Mouse (Mus musculus): ENCODE results near the gene Pip5k1c. TPM values are rescaled to one million over a fixed set of nuclear protein-coding genes. Genes with fewer than 3 reads are reported as not detected.

Gene Pip5k1c
- polyA plus RNA-seq, 1 experiment from 2014 or later = 147 TPM

GRCm38 (mm10) chr10:81364666-81365065 is 71.9 kb downstream of the Pip5k1c start:
- Histone ChIP-seq H3K27ac (ENCODE audit: low read length) (no peak overlapping the region), H3K4me1 (ENCODE audit: control insufficient read depth, insufficient read depth, low read length) (peaks cover 18% of the 10 kb centered on the region), H3K9me3 (replicated peaks; ENCODE audit: control insufficient read depth, low read length, poor library complexity, severe bottlenecking) (no peaks in the 10 kb centered on the region), H3K36me3 (ENCODE audit: control insufficient read depth, insufficient read depth, low read length) (peaks cover 22% of the 10 kb centered on the region), H3K9ac (ENCODE audit: low read depth, low read length) (no peak overlapping the region; the same call in 1 of the 2 replicates), H3K4me2 (ENCODE audit: low read length) (peak overlapping the region; percentile 43), H3K4me3 (ENCODE audit: low read depth, low read length) (peak overlapping the region; percentile 16; the same call in 1 of the 2 replicates), H3K27me3 (ENCODE audit: control insufficient read depth, insufficient read depth, low read depth, low read length) (no peaks in the 10 kb centered on the region; the same call in 1 of the 2 replicates)
- 11% methylated on average over 28 of the region's 28 CpGs for WGBS
- ATAC-seq = no peak

DNA sequence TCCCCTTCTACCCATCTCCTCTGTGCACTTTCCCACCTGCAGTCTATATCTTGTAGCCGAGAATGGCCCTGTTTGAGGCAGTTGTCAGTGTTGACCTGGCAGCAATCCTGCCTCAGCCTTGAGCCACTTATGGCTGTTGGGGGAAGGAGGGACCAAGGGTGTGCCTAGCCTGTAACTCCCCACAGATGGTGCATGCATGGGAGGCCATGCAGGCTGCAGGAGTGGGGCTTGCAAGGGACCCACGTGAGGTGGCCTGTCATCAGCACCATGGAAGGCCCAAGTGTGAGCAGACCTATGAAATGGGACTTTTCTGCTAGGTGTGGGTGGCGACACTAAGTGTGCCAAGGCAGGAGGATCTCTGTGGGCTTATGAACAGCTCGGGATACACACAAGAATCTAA is 72.3 kb downstream of the Pip5k1c start:
- Histone ChIP-seq H3K4me1 (ENCODE audit: control insufficient read depth, insufficient read depth, low read length) (peaks cover 18% of the 10 kb centered on the region), H3K36me3 (ENCODE audit: control insufficient read depth, insufficient read depth, low read length) (peaks cover 24% of the 10 kb centered on the region)
- no peak; the same call in 1 of the 2 replicates for ATAC-seq

DNA sequence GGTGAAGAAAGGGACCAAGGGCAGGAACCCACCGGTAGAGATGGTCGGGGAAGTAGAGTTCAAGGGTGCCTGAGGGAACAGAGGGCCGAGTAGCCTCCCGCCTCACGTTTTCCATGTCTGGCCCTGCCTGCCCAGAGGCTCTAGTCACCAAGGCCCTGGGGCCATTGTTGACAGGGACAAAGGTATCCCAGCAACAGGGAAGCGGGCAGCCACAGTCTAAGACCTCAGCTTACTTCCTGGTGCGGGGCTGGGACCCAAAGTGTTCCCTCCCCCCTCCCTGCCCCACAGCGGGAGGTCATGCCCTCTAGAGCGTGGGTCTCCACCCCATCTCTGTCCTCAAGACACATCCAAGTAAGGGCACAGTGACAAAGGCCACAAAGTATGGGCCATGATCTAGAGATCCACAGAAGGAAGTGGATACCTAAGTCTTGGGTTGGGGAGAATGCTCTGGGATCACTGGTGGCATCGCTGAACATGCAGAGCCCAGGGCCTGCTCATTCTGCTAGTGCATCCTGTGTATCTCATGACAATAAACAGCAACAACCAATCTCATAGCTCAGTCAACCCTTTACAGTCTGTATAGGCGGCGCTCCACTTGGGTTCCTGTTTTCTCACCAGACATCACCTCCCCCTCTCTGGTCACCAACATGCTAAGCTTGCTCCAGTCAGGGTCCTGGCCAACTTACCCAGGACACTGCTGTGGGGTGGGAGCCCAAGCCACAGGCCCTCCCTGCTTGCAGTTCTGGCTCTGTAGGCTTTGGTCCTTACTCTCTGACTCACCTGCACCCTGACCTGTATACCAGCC is 73.1 kb downstream of the Pip5k1c start, which contains the start of gene 4930404N11Rik:
TSS of gene 4930404N11Rik (minus strand) at position 145 of the 805 bp plus-strand sequence.
- WGBS = 19% methylated on average over 11 of the region's 12 CpGs
- Histone ChIP-seq H3K36me3 (ENCODE audit: control insufficient read depth, insufficient read depth, low read length) (peaks cover 31% of the 10 kb centered on the region), H3K9me3 (replicated peaks; ENCODE audit: control insufficient read depth, low read length, poor library complexity, severe bottlenecking) (no peaks in the 10 kb centered on the region), H3K4me2 (ENCODE audit: low read length) (peak within 1 kb of the TSS; percentile 43), H3K27me3 (ENCODE audit: control insufficient read depth, insufficient read depth, low read depth, low read length) (no peaks in the 10 kb centered on the region; the same call in 1 of the 2 replicates), H3K27ac (ENCODE audit: low read length) (no peak within 1 kb of the TSS), H3K4me3 (ENCODE audit: low read depth, low read length) (peak within 1 kb of the TSS; percentile 16; the same call in 1 of the 2 replicates), H3K4me1 (ENCODE audit: control insufficient read depth, insufficient read depth, low read length) (peaks cover 18% of the 10 kb centered on the region), H3K9ac (ENCODE audit: low read depth, low read length) (no peak within 1 kb of the TSS; the same call in 1 of the 2 replicates)
- no peak for ATAC-seq

More for the DNA sequence above, 72.3 kb downstream of the Pip5k1c start:
- Histone ChIP-seq H3K9me3 (replicated peaks; ENCODE audit: control insufficient read depth, low read length, poor library complexity, severe bottlenecking) (no peaks in the 10 kb centered on the region), H3K4me3 (ENCODE audit: low read depth, low read length) (no peak overlapping the region), H3K27ac (ENCODE audit: low read length) (no peak overlapping the region), H3K4me2 (ENCODE audit: low read length) (no peak overlapping the region), H3K9ac (ENCODE audit: low read depth, low read length) (no peak overlapping the region), H3K27me3 (ENCODE audit: control insufficient read depth, insufficient read depth, low read depth, low read length) (no peaks in the 10 kb centered on the region; the same call in 1 of the 2 replicates)
- 36% methylated on average over 4 of the region's 4 CpGs for WGBS

DNA sequence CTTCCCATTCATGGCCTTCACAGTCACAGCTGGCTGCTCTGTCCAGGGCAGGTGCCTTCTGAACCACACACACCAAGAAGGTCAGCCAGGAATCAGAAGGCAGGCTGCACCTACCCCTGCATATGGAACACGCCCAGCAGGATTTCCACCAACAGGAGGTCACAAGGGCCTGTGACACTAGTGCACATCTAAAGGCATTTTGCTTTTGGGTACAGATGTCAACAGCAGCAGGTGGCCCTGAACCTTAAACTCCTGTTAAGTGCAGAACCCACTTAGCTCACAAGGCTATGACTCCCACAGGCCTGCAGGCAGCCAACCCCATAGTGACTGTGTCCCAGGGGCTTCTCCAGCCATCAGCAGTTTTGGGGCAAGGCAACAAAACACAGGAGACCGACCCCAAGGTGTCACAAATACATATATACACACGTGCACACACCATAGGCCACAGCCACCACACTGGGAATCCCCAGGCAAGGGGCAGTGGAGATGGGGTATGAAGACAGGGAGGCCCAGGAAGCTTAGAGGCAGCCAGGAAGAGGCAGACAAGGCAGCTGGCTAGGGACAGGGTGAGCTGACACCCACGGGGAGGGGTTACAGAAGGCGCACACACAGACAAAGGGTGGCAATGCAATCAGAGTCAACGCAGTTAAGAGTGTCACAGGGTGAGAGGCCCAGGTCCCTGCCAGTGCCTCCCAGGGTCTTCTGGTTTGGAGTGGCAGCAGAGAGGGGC is 73.9 kb downstream of the Pip5k1c start:
- Histone ChIP-seq H3K4me3 (ENCODE audit: low read depth, low read length) (no peak overlapping the region), H3K9me3 (replicated peaks; ENCODE audit: control insufficient read depth, low read length, poor library complexity, severe bottlenecking) (no peaks in the 10 kb centered on the region), H3K4me2 (ENCODE audit: low read length) (no peak overlapping the region), H3K4me1 (ENCODE audit: control insufficient read depth, insufficient read depth, low read length) (peaks cover 18% of the 10 kb centered on the region), H3K27ac (ENCODE audit: low read length) (no peak overlapping the region), H3K9ac (ENCODE audit: low read depth, low read length) (no peak overlapping the region), H3K36me3 (ENCODE audit: control insufficient read depth, insufficient read depth, low read length) (peaks cover 36% of the 10 kb centered on the region), H3K27me3 (ENCODE audit: control insufficient read depth, insufficient read depth, low read depth, low read length) (no peaks in the 10 kb centered on the region; the same call in 1 of the 2 replicates)
- no peak for ATAC-seq
- 77% methylated on average over 6 of the region's 6 CpGs for WGBS

GRCm38 (mm10) chr10:81367207-81367495 is 74.4 kb downstream of the Pip5k1c start:
- H3K27ac ChIP-seq (ENCODE audit: low read length) = no peak overlapping the region
- WGBS = 70% methylated on average over 6 of the region's 6 CpGs

More at GRCm38 (mm10) chr10:81367207-81367495, 74.4 kb downstream of the Pip5k1c start:
- peaks cover 18% of the 10 kb centered on the region for H3K4me1 ChIP-seq (ENCODE audit: control insufficient read depth, insufficient read depth, low read length)
- no peaks in the 10 kb centered on the region; the same call in 1 of the 2 replicates for H3K27me3 ChIP-seq (ENCODE audit: control insufficient read depth, insufficient read depth, low read depth, low read length)
- no peaks in the 10 kb centered on the region for H3K9me3 ChIP-seq (replicated peaks; ENCODE audit: control insufficient read depth, low read length, poor library complexity, severe bottlenecking)
- ATAC-seq = no peak
- peaks cover 36% of the 10 kb centered on the region for H3K36me3 ChIP-seq (ENCODE audit: control insufficient read depth, insufficient read depth, low read length)
- no peak overlapping the region for H3K4me3 ChIP-seq (ENCODE audit: low read depth, low read length)
- no peak overlapping the region for H3K9ac ChIP-seq (ENCODE audit: low read depth, low read length)
- H3K4me2 ChIP-seq (ENCODE audit: low read length) = no peak overlapping the region

Small RNA genes lying within 50 kb of the gene (microRNA-seq; reads per million reads assigned to microRNA genes)
- 17.8 reads per million, percentile 36 among the genes with 10 or more reads in this experiment for gene Mir3057

Other genes with a start within 250 kb of the Pip5k1c start
- gene Sgta, start 232.8 kb upstream of the Pip5k1c start, polyA plus RNA-seq (2015; fragmentation: Nextera tagmentation; extraction: Ambion mirVana) = 324 and 340 TPM in 2 replicates
- 47.3 and 51.6 TPM in 2 replicates for gene Thop1, start 222.9 kb upstream of the Pip5k1c start, polyA plus RNA-seq (2015; fragmentation: Nextera tagmentation; extraction: Ambion mirVana)
- 0.24 and 0.33 TPM in 2 replicates for gene Creb3l3, start 194.1 kb upstream of the Pip5k1c start, polyA plus RNA-seq (2015; fragmentation: Nextera tagmentation; extraction: Ambion mirVana)
- gene Map2k2, start 187.0 kb upstream of the Pip5k1c start, polyA plus RNA-seq (2015; fragmentation: Nextera tagmentation; extraction: Ambion mirVana) = 227 and 233 TPM in 2 replicates
- 11.3 and 12.6 TPM in 2 replicates for gene Zbtb7a, start 157.7 kb upstream of the Pip5k1c start, polyA plus RNA-seq (2015; fragmentation: Nextera tagmentation; extraction: Ambion mirVana)
- 49.7 and 52.2 TPM in 2 replicates for gene Pias4, start 125.0 kb upstream of the Pip5k1c start, polyA plus RNA-seq (2015; fragmentation: Nextera tagmentation; extraction: Ambion mirVana)
- gene Eef2, start 116.3 kb upstream of the Pip5k1c start, polyA plus RNA-seq (2015; fragmentation: Nextera tagmentation; extraction: Ambion mirVana) = 535 and 543 TPM in 2 replicates
- gene Dapk3, start 110.0 kb upstream of the Pip5k1c start, polyA plus RNA-seq (2015; fragmentation: Nextera tagmentation; extraction: Ambion mirVana) = 52.5 and 58.3 TPM in 2 replicates
- gene 4930442H23Rik, start 109.1 kb upstream of the Pip5k1c start, polyA plus RNA-seq (2015; fragmentation: Nextera tagmentation; extraction: Ambion mirVana) = not detected in 2 replicates
- gene Nmrk2, start 90.9 kb upstream of the Pip5k1c start, polyA plus RNA-seq (2015; fragmentation: Nextera tagmentation; extraction: Ambion mirVana) = 0.19 TPM in 1 of 2 replicates, not detected in the other
- gene Atcay, start 62.1 kb upstream of the Pip5k1c start, polyA plus RNA-seq (2015; fragmentation: Nextera tagmentation; extraction: Ambion mirVana) = 96.8 and 102 TPM in 2 replicates
- gene Zfr2, start 59.8 kb upstream of the Pip5k1c start, polyA plus RNA-seq (2015; fragmentation: Nextera tagmentation; extraction: Ambion mirVana) = 26.5 and 31.0 TPM in 2 replicates
- 43.3 and 67.9 TPM in 2 replicates for gene Matk, start 40.0 kb upstream of the Pip5k1c start, polyA plus RNA-seq (2015; fragmentation: Nextera tagmentation; extraction: Ambion mirVana)
- 128 and 130 TPM in 2 replicates for gene Mrpl54, start 26.0 kb upstream of the Pip5k1c start, polyA plus RNA-seq (2015; fragmentation: Nextera tagmentation; extraction: Ambion mirVana)
- gene Apba3, start 26.0 kb upstream of the Pip5k1c start, polyA plus RNA-seq (2015; fragmentation: Nextera tagmentation; extraction: Ambion mirVana) = 28.8 and 33.8 TPM in 2 replicates
- 9.2 and 10.1 TPM in 2 replicates for gene Tjp3, start 1.4 kb upstream of the Pip5k1c start, polyA plus RNA-seq (2015; fragmentation: Nextera tagmentation; extraction: Ambion mirVana)
- 27.6 and 28.3 TPM in 2 replicates for gene Cactin, start 28.1 kb downstream of the Pip5k1c start, polyA plus RNA-seq (2015; fragmentation: Nextera tagmentation; extraction: Ambion mirVana)
- gene Tbxa2r, start 35.8 kb downstream of the Pip5k1c start, polyA plus RNA-seq (2015; fragmentation: Nextera tagmentation; extraction: Ambion mirVana) = 4.8 and 5.2 TPM in 2 replicates
- not detected in 2 replicates for gene Gipc3, start 50.3 kb downstream of the Pip5k1c start, polyA plus RNA-seq (2015; fragmentation: Nextera tagmentation; extraction: Ambion mirVana)
- gene Hmg20b, start 57.5 kb downstream of the Pip5k1c start, polyA plus RNA-seq (2015; fragmentation: Nextera tagmentation; extraction: Ambion mirVana) = 24.9 and 25.0 TPM in 2 replicates
- 17.2 and 18.1 TPM in 2 replicates for gene Mfsd12, start 64.5 kb downstream of the Pip5k1c start, polyA plus RNA-seq (2015; fragmentation: Nextera tagmentation; extraction: Ambion mirVana)
- 0.63 and 0.80 TPM in 2 replicates for gene 4930404N11Rik, start 72.9 kb downstream of the Pip5k1c start, polyA plus RNA-seq (2015; fragmentation: Nextera tagmentation; extraction: Ambion mirVana)
- gene Fzr1, start 85.6 kb downstream of the Pip5k1c start, polyA plus RNA-seq (2015; fragmentation: Nextera tagmentation; extraction: Ambion mirVana) = 145 and 146 TPM in 2 replicates
- 77.5 and 86.2 TPM in 2 replicates for gene Dohh, start 91.5 kb downstream of the Pip5k1c start, polyA plus RNA-seq (2015; fragmentation: Nextera tagmentation; extraction: Ambion mirVana)
- gene Gm48551, start 91.5 kb downstream of the Pip5k1c start, polyA plus RNA-seq (2015; fragmentation: Nextera tagmentation; extraction: Ambion mirVana) = 6.1 and 8.2 TPM in 2 replicates
- 2.3 and 3.3 TPM in 2 replicates for gene Gm48552, start 96.0 kb downstream of the Pip5k1c start, polyA plus RNA-seq (2015; fragmentation: Nextera tagmentation; extraction: Ambion mirVana)
- 1.2 and 1.4 TPM in 2 replicates for gene Smim24, start 100.1 kb downstream of the Pip5k1c start, polyA plus RNA-seq (2015; fragmentation: Nextera tagmentation; extraction: Ambion mirVana)
- 15.4 and 17.2 TPM in 2 replicates for gene Nfic, start 162.7 kb downstream of the Pip5k1c start, polyA plus RNA-seq (2015; fragmentation: Nextera tagmentation; extraction: Ambion mirVana)
- 88.3 and 103 TPM in 2 replicates for gene Celf5, start 189.7 kb downstream of the Pip5k1c start, polyA plus RNA-seq (2015; fragmentation: Nextera tagmentation; extraction: Ambion mirVana)
- 61.1 and 61.3 TPM in 2 replicates for gene Ncln, start 203.4 kb downstream of the Pip5k1c start, polyA plus RNA-seq (2015; fragmentation: Nextera tagmentation; extraction: Ambion mirVana)
- gene S1pr4, start 207.2 kb downstream of the Pip5k1c start, polyA plus RNA-seq (2015; fragmentation: Nextera tagmentation; extraction: Ambion mirVana) = 0.44 and 0.58 TPM in 2 replicates
- 0.80 and 0.87 TPM in 2 replicates for gene Gna15, start 231.3 kb downstream of the Pip5k1c start, polyA plus RNA-seq (2015; fragmentation: Nextera tagmentation; extraction: Ambion mirVana)